Mouse (Mus musculus) hindbrain, postnatal 0 days (tissue): ENCODE measurements around the gene Pcnx4. TPM values are rescaled to one million over a fixed set of nuclear protein-coding genes. Genes with fewer than 3 reads are reported as not detected.

Source experiments
- ATAC-seq: fragments of 200-750 bp; cut with Nextera tagmentation; 2 replicates; pipeline ENCODE4 v1.8.0; 2017; ENCODE audit warnings: mild to moderate bottlenecking, moderate TSS enrichment, moderate library complexity
- DNase-seq: peaks from one replicate; pipeline ENCODE4 v3.0.0-alpha.2; 2015; ENCODE audit warnings: low spot score
- H3K27ac ChIP-seq: fragments of 300-500 bp; sonication (generic); 2 replicates; pipeline ENCODE4 v1.5.1; 2014; ENCODE audit warnings: mild to moderate bottlenecking
- H3K27me3 ChIP-seq: fragments of 300-500 bp; sonication (generic); 2 replicates; pipeline ENCODE4 v1.6.1; 2014; ENCODE audit warnings: low read length, mixed read lengths; ENCODE audit not compliant: insufficient read depth
- H3K36me3 ChIP-seq: fragments of 300-500 bp; sonication (generic); 2 replicates; pipeline ENCODE4 v1.6.1; 2014; ENCODE audit warnings: low read length, mixed read lengths; ENCODE audit not compliant: insufficient read depth
- H3K4me1 ChIP-seq: fragments of 300-500 bp; sonication (generic); 2 replicates; pipeline ENCODE4 v1.6.1; 2014; ENCODE audit warnings: antibody characterized with exemption, low read length, mixed read lengths; ENCODE audit not compliant: insufficient read depth
- H3K4me2 ChIP-seq: fragments of 300-500 bp; sonication (generic); 2 replicates; pipeline ENCODE4 v1.6.1; 2014; ENCODE audit warnings: low read depth, mild to moderate bottlenecking, low read length, moderate library complexity, mixed read lengths
- H3K4me3 ChIP-seq: fragments of 300-500 bp; sonication (generic); 2 replicates; pipeline ENCODE4 v1.5.1; 2014; ENCODE audit warnings: low read length
- H3K9ac ChIP-seq: fragments of 300-500 bp; sonication (generic); replicated peaks from 2 replicates; pipeline ENCODE4 v1.6.1; 2014; ENCODE audit warnings: mild to moderate bottlenecking, low read length, moderate library complexity, mixed read lengths
- H3K9me3 ChIP-seq: fragments of 300-500 bp; sonication (generic); 2 replicates; pipeline ENCODE4 v1.6.1; 2016; ENCODE audit warnings: low read length, mixed read lengths
- CTCF ChIP-seq: IDR thresholded peaks from 2 replicates; pipeline ENCODE4 v1.5.1; 2016; ENCODE audit warnings: antibody characterized with exemption, control low read depth, low read depth
- WGBS: fragments of 180-500 bp; shearing (Covaris S2); extraction: QIAGEN DNeasy Blood & Tissue Kit; methylation state at CpG from one replicate; pipeline ENCODE4 v1.1.7; 2014; 5-methylcytosine and 5-hydroxymethylcytosine counted together
- polyA plus RNA-seq: library from polyadenylated mRNA; unstranded; fragments of >200 nt; fragmentation: Nextera tagmentation; extraction: Ambion mirVana; gene quantifications from 2 replicates; pipeline ENCODE4 v1.2.1, GENCODE M21; 2015
- total RNA-seq: library from RNA; depleted of rRNA; stranded (reverse); fragments of >200 nt; gene quantifications from 2 replicates; pipeline ENCODE4 v1.2.3, GENCODE M21; 2014; rRNA removed

Gene Pcnx4
- total and polyA plus RNA-seq, 2 experiments from 2014 or later: 18.9 TPM

- Histone ChIP-seq H3K4me1 (no peaks in the 10 kb centered on the region), H3K27me3 (no peaks in the 10 kb centered on the region), H3K4me2 (no peak overlapping the region), H3K4me3 (no peak overlapping the region), H3K9me3 (no peaks in the 10 kb centered on the region), H3K27ac (no peak overlapping the region), H3K36me3 (no peaks in the 10 kb centered on the region), H3K9ac (no peak overlapping the region)
- DNase-seq (no peak), ATAC-seq (no peak)
- 94% methylated on average over 7 of the region's 7 CpGs for WGBS
- TF ChIP-seq CTCF: no peak
Measured at GRCm38 (mm10) chr12:72628751-72629150, 92.6 kb downstream of the Pcnx4 start.

Other genes with a start within 250 kb of the Pcnx4 start
- 1,721 and 1,894 TPM in 2 replicates for gene Rtn1, start 127.3 kb upstream of the Pcnx4 start, total RNA-seq
- gene Rtn1, start 127.3 kb upstream of the Pcnx4 start, polyA plus RNA-seq: 3,263 and 3,445 TPM in 2 replicates
- gene Lrrc9, start 94.5 kb upstream of the Pcnx4 start, total RNA-seq: 3.1 and 3.7 TPM in 2 replicates
- 2.9 and 3.8 TPM in 2 replicates for gene Lrrc9, start 94.5 kb upstream of the Pcnx4 start, polyA plus RNA-seq
- gene Gm4756, start 113.3 kb downstream of the Pcnx4 start, total RNA-seq: not detected in 2 replicates
- not detected in 2 replicates for gene Gm4756, start 113.3 kb downstream of the Pcnx4 start, polyA plus RNA-seq
- gene Dhrs7, start 128.5 kb downstream of the Pcnx4 start, total RNA-seq: 14.4 and 14.7 TPM in 2 replicates
- 31.9 and 34.6 TPM in 2 replicates for gene Dhrs7, start 128.5 kb downstream of the Pcnx4 start, polyA plus RNA-seq
- gene Ppm1a, start 221.1 kb downstream of the Pcnx4 start, total RNA-seq: 116 and 126 TPM in 2 replicates
- gene Ppm1a, start 221.1 kb downstream of the Pcnx4 start, polyA plus RNA-seq: 75.4 and 79.1 TPM in 2 replicates